Mouse (Mus musculus): Measurements from ENCODE around the gene Lypd6b. TPM values are rescaled to one million over a fixed set of nuclear protein-coding genes. Genes with fewer than 3 reads are reported as not detected.
A peak's percentile ranks its signal among the peaks of the same experiment; 100 is the strongest.

Lypd6b gene
- polyA plus RNA-seq, 1 experiment from 2014 or later = 18.8 TPM

DNA sequence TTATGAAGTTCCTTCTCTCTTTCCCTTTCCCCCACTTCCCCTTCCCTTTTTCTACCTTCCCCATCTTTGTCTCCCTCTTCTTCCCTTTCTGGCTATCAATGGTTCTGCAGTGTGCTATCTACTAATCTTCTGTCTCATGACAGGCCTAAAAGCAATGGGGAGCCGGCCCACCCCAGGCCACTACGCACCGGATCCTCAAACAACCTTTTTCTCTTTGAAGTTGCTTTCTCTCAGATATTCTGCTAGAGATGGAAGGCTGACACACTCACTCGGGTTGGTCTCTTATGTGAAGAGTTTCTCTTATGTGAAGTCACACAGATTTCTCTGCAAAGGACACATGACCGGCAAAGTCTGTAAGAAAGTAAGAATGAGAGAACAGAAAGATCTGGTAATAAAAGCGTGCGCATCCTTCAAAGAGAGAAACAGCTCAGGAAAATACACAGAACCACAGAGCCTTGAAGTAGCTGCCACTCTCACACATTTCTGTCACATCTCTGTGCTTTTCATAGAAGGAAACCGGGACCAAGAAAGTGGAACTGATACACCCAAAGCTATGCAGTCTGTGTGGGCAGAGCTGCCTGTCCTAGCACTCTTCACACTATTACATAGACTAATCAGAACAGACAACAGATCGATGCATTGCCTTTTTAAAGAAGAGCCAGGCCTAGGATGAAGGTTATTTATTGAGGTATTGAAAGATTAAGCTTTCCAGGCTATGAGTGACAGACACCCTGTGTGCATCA, 80.8 kb downstream of the Lypd6b start:
- H3K4me1 ChIP-seq (ENCODE audit: control insufficient read depth, insufficient read depth, low read depth, low read length) = no peaks in the 10 kb centered on the region
- H3K9me3 ChIP-seq (ENCODE audit: control insufficient read depth, low read length) = no peaks in the 10 kb centered on the region
- H3K4me3 ChIP-seq (ENCODE audit: low read length) = no peak overlapping the region
- no peak overlapping the region for H3K4me2 ChIP-seq (ENCODE audit: low read length)
- H3K27ac ChIP-seq (ENCODE audit: low read depth, low read length) = no peak overlapping the region
- ATAC-seq = no peak
- no peaks in the 10 kb centered on the region for H3K36me3 ChIP-seq (ENCODE audit: control insufficient read depth, insufficient read depth, low read length)
- H3K27me3 ChIP-seq (replicated peaks; ENCODE audit: control insufficient read depth, insufficient read depth, low read length) = no peaks in the 10 kb centered on the region
- H3K9ac ChIP-seq (ENCODE audit: low read depth, low read length) = no peak overlapping the region
- 89% methylated on average over 9 of the region's 9 CpGs for WGBS

DNA sequence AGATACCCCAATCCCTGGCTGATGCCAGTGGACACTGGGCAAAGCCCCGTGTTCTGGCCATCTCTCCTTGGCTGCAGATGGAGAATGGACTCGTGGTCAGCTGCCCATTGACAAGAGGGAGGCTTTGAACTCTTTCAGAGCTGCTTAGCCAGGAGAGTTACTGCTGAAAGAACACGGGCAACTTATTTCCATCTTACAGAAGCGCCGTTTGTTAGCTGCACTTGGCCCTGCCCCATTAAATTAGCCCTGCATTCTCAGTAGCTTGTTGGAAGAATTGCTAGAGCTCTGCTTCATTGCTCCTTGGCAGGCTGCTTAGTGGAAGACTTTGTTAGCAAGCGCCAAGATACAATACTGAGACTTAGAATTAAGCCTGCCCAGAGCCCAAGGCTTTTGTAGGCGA, 81.6 kb downstream of the Lypd6b start:
- Histone ChIP-seq H3K4me2 (ENCODE audit: low read length) (no peak overlapping the region), H3K4me1 (ENCODE audit: control insufficient read depth, insufficient read depth, low read depth, low read length) (no peaks in the 10 kb centered on the region), H3K36me3 (ENCODE audit: control insufficient read depth, insufficient read depth, low read length) (no peaks in the 10 kb centered on the region), H3K9ac (ENCODE audit: low read depth, low read length) (no peak overlapping the region), H3K4me3 (ENCODE audit: low read length) (no peak overlapping the region), H3K27me3 (replicated peaks; ENCODE audit: control insufficient read depth, insufficient read depth, low read length) (no peaks in the 10 kb centered on the region), H3K9me3 (ENCODE audit: control insufficient read depth, low read length) (no peaks in the 10 kb centered on the region), H3K27ac (ENCODE audit: low read depth, low read length) (no peak overlapping the region)
- 59% methylated on average over 7 of the region's 7 CpGs for WGBS
- peak; percentile 89 for ATAC-seq

DNA sequence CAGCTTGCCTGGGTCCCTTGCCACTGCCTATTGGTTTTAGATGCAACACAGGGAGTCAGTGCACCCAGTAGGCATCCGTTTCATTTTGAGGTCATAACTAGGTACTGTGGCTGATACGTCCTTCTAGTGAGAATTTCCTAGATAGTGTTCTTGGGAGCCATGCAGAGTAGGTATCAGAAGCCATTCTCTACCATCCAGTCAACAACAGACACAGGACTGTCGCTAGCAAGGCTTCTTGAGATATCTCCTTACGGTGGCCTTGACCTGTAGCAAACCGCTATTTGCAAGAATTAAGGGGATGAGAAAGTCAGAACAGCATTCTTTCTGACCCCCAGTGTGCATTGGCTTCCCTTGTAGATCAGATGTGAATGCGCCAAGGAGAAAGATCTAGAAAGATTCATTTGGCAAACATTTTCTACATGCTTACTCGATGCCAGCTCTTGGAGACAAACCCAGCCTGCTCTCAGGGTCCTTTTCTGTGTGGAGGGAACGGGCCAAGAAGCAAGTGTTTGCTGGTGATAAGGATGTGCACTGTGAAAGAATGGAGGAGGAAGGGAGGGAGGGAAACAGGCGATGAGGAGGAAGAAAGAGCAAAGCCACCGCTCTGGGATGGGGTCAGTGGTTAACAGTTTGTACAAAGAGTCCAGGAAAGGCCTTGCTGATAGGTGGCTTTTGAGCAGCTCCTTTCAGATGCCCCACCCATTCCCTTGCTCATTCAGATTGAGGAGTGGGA, 82.5 kb downstream of the Lypd6b start:
- no peak for ATAC-seq
- no peaks in the 10 kb centered on the region for H3K27me3 ChIP-seq (replicated peaks; ENCODE audit: control insufficient read depth, insufficient read depth, low read length)
- no peak overlapping the region for H3K9ac ChIP-seq (ENCODE audit: low read depth, low read length)
- no peaks in the 10 kb centered on the region for H3K36me3 ChIP-seq (ENCODE audit: control insufficient read depth, insufficient read depth, low read length)
- 89% methylated on average over 10 of the region's 10 CpGs for WGBS
- no peak overlapping the region for H3K27ac ChIP-seq (ENCODE audit: low read depth, low read length)
- no peaks in the 10 kb centered on the region for H3K4me1 ChIP-seq (ENCODE audit: control insufficient read depth, insufficient read depth, low read depth, low read length)
- no peak overlapping the region for H3K4me3 ChIP-seq (ENCODE audit: low read length)
- no peak overlapping the region for H3K4me2 ChIP-seq (ENCODE audit: low read length)
- H3K9me3 ChIP-seq (ENCODE audit: control insufficient read depth, low read length) = no peaks in the 10 kb centered on the region

DNA sequence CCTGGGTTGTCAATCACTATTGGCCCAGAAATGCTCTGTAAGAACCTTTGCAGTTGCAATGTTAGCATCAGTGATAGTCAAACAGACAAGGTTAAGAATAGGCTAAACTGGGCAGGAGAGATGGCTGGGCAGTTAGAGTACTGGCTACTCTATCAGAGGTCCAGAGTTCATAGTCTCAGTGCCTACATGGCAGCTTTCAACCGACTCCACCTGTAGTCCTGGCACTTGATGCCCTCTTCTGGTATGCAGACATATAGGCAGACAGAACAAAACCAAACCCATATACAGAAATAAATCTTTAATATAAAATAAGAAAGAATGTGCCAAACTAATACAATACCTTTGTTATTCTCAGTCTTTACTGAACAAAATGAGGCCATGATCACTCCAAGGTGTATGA, 83.5 kb downstream of the Lypd6b start:
- Histone ChIP-seq H3K36me3 (ENCODE audit: control insufficient read depth, insufficient read depth, low read length) (no peaks in the 10 kb centered on the region), H3K9ac (ENCODE audit: low read depth, low read length) (no peak overlapping the region), H3K27ac (ENCODE audit: low read depth, low read length) (no peak overlapping the region), H3K4me2 (ENCODE audit: low read length) (no peak overlapping the region), H3K4me3 (ENCODE audit: low read length) (no peak overlapping the region), H3K4me1 (ENCODE audit: control insufficient read depth, insufficient read depth, low read depth, low read length) (no peaks in the 10 kb centered on the region), H3K9me3 (ENCODE audit: control insufficient read depth, low read length) (no peaks in the 10 kb centered on the region), H3K27me3 (replicated peaks; ENCODE audit: control insufficient read depth, insufficient read depth, low read length) (no peaks in the 10 kb centered on the region)
- WGBS = 96% methylated on average over 1 of the region's 1 CpGs
- no peak for ATAC-seq

DNA sequence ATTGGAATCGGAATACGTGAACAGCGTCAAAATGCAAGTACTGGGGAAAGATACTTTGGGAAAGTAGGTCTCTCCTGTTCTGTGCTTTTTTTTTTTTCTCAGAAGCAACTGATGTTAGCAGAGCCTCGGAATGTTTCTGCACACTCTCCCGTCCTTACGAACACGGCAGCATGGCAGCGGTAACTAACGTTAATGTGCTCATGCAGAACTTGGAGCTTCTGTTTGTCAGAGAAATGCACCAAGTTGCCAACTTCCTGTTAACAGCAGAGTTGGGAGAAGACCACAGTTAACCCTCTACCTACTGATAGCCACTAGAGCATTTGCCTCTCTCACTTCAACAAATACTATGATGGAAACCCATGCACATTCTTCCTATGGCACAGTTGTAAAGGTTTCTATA, 93.0 kb downstream of the Lypd6b start:
- ATAC-seq = no peak
- Histone ChIP-seq H3K9ac (ENCODE audit: low read depth, low read length) (no peak overlapping the region), H3K27me3 (replicated peaks; ENCODE audit: control insufficient read depth, insufficient read depth, low read length) (no peaks in the 10 kb centered on the region), H3K9me3 (ENCODE audit: control insufficient read depth, low read length) (no peaks in the 10 kb centered on the region), H3K4me1 (ENCODE audit: control insufficient read depth, insufficient read depth, low read depth, low read length) (no peaks in the 10 kb centered on the region), H3K27ac (ENCODE audit: low read depth, low read length) (no peak overlapping the region), H3K4me2 (ENCODE audit: low read length) (no peak overlapping the region), H3K4me3 (ENCODE audit: low read length) (no peak overlapping the region), H3K36me3 (ENCODE audit: control insufficient read depth, insufficient read depth, low read length) (no peaks in the 10 kb centered on the region)
- WGBS = 56% methylated on average over 9 of the region's 9 CpGs

DNA sequence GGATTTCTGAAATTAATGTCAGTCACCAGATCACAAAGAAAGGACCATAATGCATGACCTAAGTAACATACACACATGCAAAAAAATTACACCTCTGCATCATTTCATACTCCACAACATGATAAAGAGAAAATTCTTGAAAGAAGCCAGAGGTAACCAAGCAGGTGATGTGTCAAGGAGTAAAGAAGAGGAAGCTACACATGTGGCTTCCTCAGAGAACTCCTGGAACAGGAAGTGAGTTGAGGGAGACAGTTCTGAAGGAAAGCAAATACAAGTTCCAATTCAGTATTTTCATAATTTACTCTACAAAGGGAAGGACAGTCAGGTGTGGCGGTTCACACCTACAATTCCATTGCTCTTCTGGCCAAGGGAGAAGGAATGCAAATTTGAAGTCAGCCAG, 93.5 kb downstream of the Lypd6b start:
- Histone ChIP-seq H3K4me3 (ENCODE audit: low read length) (no peak overlapping the region), H3K4me1 (ENCODE audit: control insufficient read depth, insufficient read depth, low read depth, low read length) (no peaks in the 10 kb centered on the region)
- 82% methylated on average over 1 of the region's 1 CpGs for WGBS

DNA sequence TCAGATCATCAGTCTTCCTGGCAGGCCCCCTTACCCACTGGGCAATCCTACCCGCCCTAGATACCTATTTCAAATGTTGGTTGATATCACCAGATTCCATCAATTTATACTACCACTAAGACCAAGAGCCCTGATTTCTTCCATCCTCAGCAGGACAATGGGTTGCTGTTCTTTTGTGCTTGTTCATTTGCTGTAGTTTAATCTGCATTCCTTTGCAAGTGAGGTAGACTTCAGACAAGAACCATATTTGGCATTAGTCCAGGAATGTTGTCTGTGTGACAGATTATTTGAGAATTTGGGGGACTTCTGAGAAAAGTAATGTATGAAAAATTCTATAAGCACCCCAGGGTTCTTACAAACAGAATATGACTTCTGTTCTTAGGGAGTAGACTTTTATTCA, 95.0 kb downstream of the Lypd6b start:
- Histone ChIP-seq H3K4me3 (ENCODE audit: low read length) (no peak overlapping the region), H3K27me3 (replicated peaks; ENCODE audit: control insufficient read depth, insufficient read depth, low read length) (no peaks in the 10 kb centered on the region), H3K9me3 (ENCODE audit: control insufficient read depth, low read length) (no peaks in the 10 kb centered on the region), H3K27ac (ENCODE audit: low read depth, low read length) (no peak overlapping the region), H3K4me1 (ENCODE audit: control insufficient read depth, insufficient read depth, low read depth, low read length) (no peaks in the 10 kb centered on the region), H3K4me2 (ENCODE audit: low read length) (no peak overlapping the region), H3K9ac (ENCODE audit: low read depth, low read length) (no peak overlapping the region), H3K36me3 (ENCODE audit: control insufficient read depth, insufficient read depth, low read length) (no peaks in the 10 kb centered on the region)
- ATAC-seq = no peak
- 91% methylated on average over 1 of the region's 1 CpGs for WGBS

More for the DNA sequence above, 93.5 kb downstream of the Lypd6b start:
- no peak for ATAC-seq
- Histone ChIP-seq H3K36me3 (ENCODE audit: control insufficient read depth, insufficient read depth, low read length) (no peaks in the 10 kb centered on the region), H3K27me3 (replicated peaks; ENCODE audit: control insufficient read depth, insufficient read depth, low read length) (no peaks in the 10 kb centered on the region), H3K9me3 (ENCODE audit: control insufficient read depth, low read length) (no peaks in the 10 kb centered on the region), H3K4me2 (ENCODE audit: low read length) (no peak overlapping the region), H3K9ac (ENCODE audit: low read depth, low read length) (no peak overlapping the region), H3K27ac (ENCODE audit: low read depth, low read length) (no peak overlapping the region)

DNA sequence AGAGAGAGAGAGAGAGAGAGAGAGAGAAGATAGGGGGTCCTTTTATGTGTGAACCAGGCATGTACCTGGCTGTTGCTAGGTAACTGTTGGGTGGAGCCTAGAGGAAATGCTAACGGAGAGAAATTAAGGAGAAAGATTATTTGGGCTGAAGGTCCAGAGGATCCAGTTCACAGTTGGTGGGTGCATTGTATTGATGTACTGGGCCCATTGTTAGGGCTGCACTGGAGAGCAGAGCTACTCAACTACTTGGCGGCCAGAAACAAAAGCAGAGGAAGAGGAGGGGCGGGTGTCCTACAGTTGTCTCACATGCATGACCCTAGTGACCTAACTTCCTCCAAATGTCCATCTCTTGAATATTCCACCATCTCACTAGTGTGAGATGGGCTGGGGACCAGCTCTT, 96.5 kb downstream of the Lypd6b start:
- WGBS = 24% methylated on average over 3 of the region's 3 CpGs
- Histone ChIP-seq H3K27me3 (replicated peaks; ENCODE audit: control insufficient read depth, insufficient read depth, low read length) (no peaks in the 10 kb centered on the region), H3K36me3 (ENCODE audit: control insufficient read depth, insufficient read depth, low read length) (no peaks in the 10 kb centered on the region), H3K4me1 (ENCODE audit: control insufficient read depth, insufficient read depth, low read depth, low read length) (no peaks in the 10 kb centered on the region), H3K9ac (ENCODE audit: low read depth, low read length) (no peak overlapping the region), H3K4me2 (ENCODE audit: low read length) (no peak overlapping the region), H3K27ac (ENCODE audit: low read depth, low read length) (no peak overlapping the region), H3K4me3 (ENCODE audit: low read length) (no peak overlapping the region), H3K9me3 (ENCODE audit: control insufficient read depth, low read length) (no peaks in the 10 kb centered on the region)
- no peak for ATAC-seq

DNA sequence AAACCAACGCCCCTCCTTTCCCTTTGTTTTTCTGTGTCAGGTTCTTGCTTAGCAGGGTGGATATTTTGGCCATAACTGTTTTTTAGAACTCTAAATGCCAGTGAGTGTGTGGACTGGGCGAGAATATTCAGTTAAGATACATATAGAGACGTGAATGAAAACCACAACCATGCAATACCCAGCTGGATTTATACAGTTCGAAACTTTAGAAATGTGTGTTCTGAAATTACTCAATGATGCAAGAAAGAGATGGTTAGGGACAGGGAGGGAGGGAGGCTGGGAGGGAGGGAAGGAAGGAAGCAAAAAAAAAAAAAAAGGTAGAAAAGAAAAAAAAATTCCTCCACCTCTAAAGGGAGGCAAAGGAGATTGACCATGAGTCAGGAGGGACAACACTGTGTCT, 98.7 kb downstream of the Lypd6b start:
- no peak for ATAC-seq

More for the DNA sequence above, 98.7 kb downstream of the Lypd6b start:
- Histone ChIP-seq H3K4me1 (ENCODE audit: control insufficient read depth, insufficient read depth, low read depth, low read length) (no peaks in the 10 kb centered on the region; the same call in 1 of the 2 replicates), H3K4me3 (ENCODE audit: low read length) (no peak overlapping the region), H3K4me2 (ENCODE audit: low read length) (no peak overlapping the region), H3K9ac (ENCODE audit: low read depth, low read length) (no peak overlapping the region), H3K9me3 (ENCODE audit: control insufficient read depth, low read length) (no peaks in the 10 kb centered on the region), H3K27me3 (replicated peaks; ENCODE audit: control insufficient read depth, insufficient read depth, low read length) (no peaks in the 10 kb centered on the region), H3K27ac (ENCODE audit: low read depth, low read length) (no peak overlapping the region), H3K36me3 (ENCODE audit: control insufficient read depth, insufficient read depth, low read length) (no peaks in the 10 kb centered on the region)
- WGBS = 80% methylated on average over 4 of the region's 4 CpGs
